Mouse (Mus musculus) erythroblast, embryonic 14.5 days (primary cell): ENCODE data around the gene Tbc1d10b.

Experiments
- GATA1 ChIP-seq: IDR thresholded peaks from 2 replicates; pipeline ENCODE4 v1.6.1; 2012; ENCODE audit warnings: low read length, inconsistent platforms, mixed read lengths
- TAL1 ChIP-seq: IDR thresholded peaks from 3 replicates; pipeline ENCODE4 v1.6.1; 2012; ENCODE audit warnings: low read length, inconsistent platforms, mixed read lengths

GRCm38 (mm10) chr7:127184720-127185119, 23.5 kb downstream of the Tbc1d10b start:
- TF ChIP-seq GATA1 (no peak), TAL1 (no peak)
